Mouse (Mus musculus) bone marrow macrophage, adult 2 months (primary cell): ENCODE measurements around the gene Zscan10. TPM values are rescaled to one million over a fixed set of nuclear protein-coding genes. Genes with fewer than 3 reads are reported as not detected.

Experiments used
- H3K27ac ChIP-seq: 2 replicates; pipeline ENCODE4 v1.5.1; 2012; ENCODE audit warnings: low read depth, low read length; ENCODE audit not compliant: insufficient read depth
- H3K4me1 ChIP-seq: 2 replicates; pipeline ENCODE4 v1.6.1; 2012; ENCODE audit warnings: low read length; ENCODE audit not compliant: control insufficient read depth, insufficient read depth
- H3K4me3 ChIP-seq: 2 replicates; pipeline ENCODE4 v1.5.1; 2012; ENCODE audit warnings: mild to moderate bottlenecking, low read length, moderate library complexity; ENCODE audit not compliant: insufficient read depth
- CTCF ChIP-seq: IDR thresholded peaks from 2 replicates; pipeline ENCODE4 v1.5.1; 2012; ENCODE audit warnings: low read depth, mild to moderate bottlenecking, low read length, moderate library complexity
- POLR2A ChIP-seq: IDR thresholded peaks from 2 replicates; pipeline ENCODE4 v1.6.1; 2012; ENCODE audit warnings: mild to moderate bottlenecking, low read depth, low read length, borderline replicate concordance
- polyA plus RNA-seq: library from polyadenylated mRNA; stranded (reverse); fragments of >200 nt; gene quantifications from 2 replicates; pipeline ENCODE4 v1.2.4, GENCODE M21; 2012; ENCODE audit not compliant: missing spikeins, insufficient read depth, insufficient read length

The Zscan10 gene
- polyA plus RNA-seq, 1 experiment: not detected

GRCm38 (mm10) chr17:23603542-23603941 is 2.9 kb downstream of the Zscan10 start:
- H3K4me1 ChIP-seq: peaks cover 8% of the 10 kb centered on the region
- no peak overlapping the region for H3K4me3 ChIP-seq
- no peak overlapping the region for H3K27ac ChIP-seq
- TF ChIP-seq CTCF (no peak), POLR2A (no peak)

- no peak for TF ChIP-seq POLR2A
- Histone ChIP-seq H3K27ac (no peak overlapping the region), H3K4me3 (no peak overlapping the region), H3K4me1 (peaks cover 7% of the 10 kb centered on the region)
Measured at GRCm38 (mm10) chr17:23604394-23604793, 3.7 kb downstream of the Zscan10 start.

GRCm38 (mm10) chr17:23605220-23605619 is 4.6 kb downstream of the Zscan10 start:
- Histone ChIP-seq H3K4me3 (no peak overlapping the region), H3K4me1 (no peaks in the 10 kb centered on the region), H3K27ac (no peak overlapping the region)
- TF ChIP-seq POLR2A: no peak
- no peak for TF ChIP-seq CTCF

- Histone ChIP-seq H3K27ac (no peak overlapping the region), H3K4me1 (no peaks in the 10 kb centered on the region; the same call in 1 of the 2 replicates), H3K4me3 (no peak overlapping the region)
- TF ChIP-seq CTCF (no peak), POLR2A (no peak)
Measured at GRCm38 (mm10) chr17:23609612-23610011, 9.0 kb downstream of the Zscan10 start.

GRCm38 (mm10) chr17:23610361-23610800 is 9.7 kb downstream of the Zscan10 start:
- H3K4me3 ChIP-seq: 0 out of 2 replicates have a peak overlapping the region, but pooled peaks have one; percentile 23
- H3K4me1 ChIP-seq: no peaks in the 10 kb centered on the region; the same call in 1 of the 2 replicates
- TF ChIP-seq CTCF: peak; percentile 72
- no peak for TF ChIP-seq POLR2A
- H3K27ac ChIP-seq: no peak overlapping the region

- TF ChIP-seq POLR2A (no peak), CTCF (no peak)
Measured at GRCm38 (mm10) chr17:23617087-23617486, 16.4 kb downstream of the Zscan10 start.

GRCm38 (mm10) chr17:23620351-23620750 is 19.7 kb downstream of the Zscan10 start:
- no peaks in the 10 kb centered on the region for H3K4me1 ChIP-seq
- TF ChIP-seq CTCF (no peak), POLR2A (no peak)
- H3K4me3 ChIP-seq: no peak overlapping the region
- H3K27ac ChIP-seq: no peak overlapping the region

More at GRCm38 (mm10) chr17:23617087-23617486, 16.4 kb downstream of the Zscan10 start:
- Histone ChIP-seq H3K4me1 (no peaks in the 10 kb centered on the region), H3K27ac (no peak overlapping the region), H3K4me3 (no peak overlapping the region)

- no peak overlapping the region for H3K4me3 ChIP-seq
- H3K4me1 ChIP-seq: no peaks in the 10 kb centered on the region
- H3K27ac ChIP-seq: no peak overlapping the region
- TF ChIP-seq POLR2A (no peak), CTCF (no peak)
Measured at GRCm38 (mm10) chr17:23627813-23628212, 27.2 kb downstream of the Zscan10 start.

- TF ChIP-seq POLR2A: no peak
- peak; percentile 55 for TF ChIP-seq CTCF
- no peaks in the 10 kb centered on the region for H3K4me1 ChIP-seq
- H3K27ac ChIP-seq: no peak overlapping the region
- no peak overlapping the region for H3K4me3 ChIP-seq
Measured at GRCm38 (mm10) chr17:23630195-23631020, 29.8 kb downstream of the Zscan10 start.

GRCm38 (mm10) chr17:23631241-23631640 is 30.6 kb downstream of the Zscan10 start:
- no peak overlapping the region for H3K27ac ChIP-seq
- TF ChIP-seq POLR2A (no peak), CTCF (no peak)

More at GRCm38 (mm10) chr17:23631241-23631640, 30.6 kb downstream of the Zscan10 start:
- Histone ChIP-seq H3K4me3 (no peak overlapping the region), H3K4me1 (no peaks in the 10 kb centered on the region)
